Mouse (Mus musculus): ENCODE results near the gene Nckap5.

The Nckap5 gene

GRCm38 (mm10) chr1:126320696-126321095 lies 509.9 kb downstream of the Nckap5 start:
- peak; percentile 51 for DNase-seq

- no peak for DNase-seq
Observed at GRCm38 (mm10) chr1:126317874-126318607, 512.6 kb downstream of the Nckap5 start.

GRCm38 (mm10) chr1:126317345-126317744 lies 513.3 kb downstream of the Nckap5 start:
- DNase-seq = no peak

GRCm38 (mm10) chr1:126316866-126317265 lies 513.7 kb downstream of the Nckap5 start:
- DNase-seq = no peak

- no peak for DNase-seq
Observed at GRCm38 (mm10) chr1:126301129-126301528, 529.5 kb downstream of the Nckap5 start.

GRCm38 (mm10) chr1:126264931-126265330 lies 565.7 kb downstream of the Nckap5 start:
- no peak for DNase-seq

GRCm38 (mm10) chr1:126254364-126254763 lies 576.2 kb downstream of the Nckap5 start:
- peak; percentile 16 for DNase-seq

GRCm38 (mm10) chr1:126253934-126254333 lies 576.7 kb downstream of the Nckap5 start:
- no peak for DNase-seq

GRCm38 (mm10) chr1:126233196-126233595 lies 597.4 kb downstream of the Nckap5 start:
- DNase-seq = no peak

- no peak for DNase-seq
Observed at GRCm38 (mm10) chr1:126231199-126231598, 599.4 kb downstream of the Nckap5 start.

GRCm38 (mm10) chr1:126210212-126210611 lies 620.4 kb downstream of the Nckap5 start:
- DNase-seq = no peak

- DNase-seq = no peak
Observed at GRCm38 (mm10) chr1:126209743-126210142, 620.9 kb downstream of the Nckap5 start.

- DNase-seq = no peak
Observed at GRCm38 (mm10) chr1:126209131-126209530, 621.5 kb downstream of the Nckap5 start.

GRCm38 (mm10) chr1:126196937-126197336 lies 633.7 kb downstream of the Nckap5 start:
- DNase-seq = no peak

GRCm38 (mm10) chr1:126190353-126190752 lies 640.2 kb downstream of the Nckap5 start:
- no peak for DNase-seq

- DNase-seq = no peak
Observed at GRCm38 (mm10) chr1:126183751-126184150, 646.8 kb downstream of the Nckap5 start.

- DNase-seq = no peak
Observed at GRCm38 (mm10) chr1:126168579-126168978, 662.0 kb downstream of the Nckap5 start.

GRCm38 (mm10) chr1:126168131-126168530 lies 662.5 kb downstream of the Nckap5 start:
- DNase-seq = no peak

GRCm38 (mm10) chr1:126167546-126167945 lies 663.1 kb downstream of the Nckap5 start:
- peak; percentile 6 for DNase-seq

- no peak for DNase-seq
Observed at GRCm38 (mm10) chr1:126159287-126159686, 671.3 kb downstream of the Nckap5 start.

- no peak for DNase-seq
Observed at GRCm38 (mm10) chr1:126155816-126156215, 674.8 kb downstream of the Nckap5 start.

GRCm38 (mm10) chr1:126153516-126154234 lies 676.9 kb downstream of the Nckap5 start:
- DNase-seq = no peak

GRCm38 (mm10) chr1:126152217-126152616 lies 678.4 kb downstream of the Nckap5 start:
- DNase-seq = peak; percentile 11

GRCm38 (mm10) chr1:126149966-126150365 lies 680.6 kb downstream of the Nckap5 start:
- DNase-seq = no peak

All from cerebellum, adult 9-10 months (tissue).